Mouse (Mus musculus) heart, postnatal 25 days (tissue): Measurements from ENCODE around the gene Abhd11. TPM values are rescaled to one million over a fixed set of nuclear protein-coding genes. Genes with fewer than 3 reads are reported as not detected.
A peak's percentile ranks its signal among the peaks of the same experiment; 100 is the strongest.
"Not testable (repeated sequence)": the region's sequence is repeated elsewhere in the genome, so short reads cannot be mapped to it uniquely, and the experiment has no call there.

Source experiments
- DNase-seq: peaks from one replicate; pipeline ENCODE4 v3.0.0; 2022; ENCODE audit warnings: low spot score
- intact Hi-C: fragments of 180-260 bp; cut with DNase I; formaldehyde crosslinking; loops from one replicate; pipeline ENCODE4 v1.15.1; 2025
- total RNA-seq, 2 experiments: library from RNA; stranded (reverse); gene quantifications; 2 replicates each; pipeline ENCODE4 v1.2.3; 2021

The Abhd11 gene
- total RNA-seq, result 10 to 100 TPM; 59.4 to 65.8 TPM

GRCm38 (mm10) chr5:135008671-135009589 is at the start of gene Abhd11:
Gene Abhd11 (plus strand): TSS chr5:135009152.
- DNase-seq, result peak; percentile 99
- intact Hi-C loops, result no loop called here

- intact Hi-C loops, result no loop called here
- no peak for DNase-seq
Measured at GRCm38 (mm10) chr5:134960430-134960829, 48.5 kb upstream of the Abhd11 start.

DNA sequence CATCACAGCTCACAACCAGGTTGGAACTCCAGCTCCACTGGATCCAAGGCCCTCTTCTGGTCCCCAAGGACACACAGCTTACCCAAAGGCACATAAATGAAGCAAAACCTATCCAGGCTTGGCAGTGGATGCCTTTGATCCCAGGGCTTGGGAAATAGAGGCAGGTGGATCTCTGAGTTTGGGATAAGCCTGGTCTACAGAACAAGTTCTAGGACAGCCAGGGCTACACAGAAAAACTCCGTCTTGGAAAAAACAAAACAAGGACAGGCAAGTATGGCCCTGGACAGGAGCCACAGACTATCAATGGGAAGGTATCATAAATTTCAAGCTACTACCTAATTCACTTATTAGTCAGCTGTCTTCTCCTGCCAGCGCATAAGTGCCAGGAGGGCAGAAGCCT is 47.4 kb upstream of the Abhd11 start:
- intact Hi-C loops, result no loop called here
- no peak for DNase-seq

DNA sequence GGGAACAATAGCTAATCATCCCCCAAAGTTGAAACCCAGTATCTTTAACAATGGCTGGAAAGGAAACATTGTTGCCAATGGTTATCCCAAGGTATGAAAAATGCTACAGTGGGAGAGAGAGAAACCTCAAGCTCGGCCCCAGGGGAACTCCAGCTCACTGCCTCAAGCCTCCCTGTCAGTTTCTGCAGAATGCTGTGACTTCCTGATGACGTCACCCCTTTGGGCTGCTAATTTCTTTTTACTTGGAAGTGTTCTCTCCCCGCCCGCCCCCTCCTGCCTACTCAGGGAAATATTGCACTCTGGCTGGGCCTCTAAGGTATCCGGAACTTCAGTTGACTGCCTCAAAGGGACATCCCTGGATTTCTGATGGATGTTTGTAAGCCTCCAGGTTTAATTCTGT is 45.4 kb upstream of the Abhd11 start:
- intact Hi-C loops, result no loop called here
- DNase-seq, result no peak

GRCm38 (mm10) chr5:134964655-134965054 is 44.3 kb upstream of the Abhd11 start:
- intact Hi-C loops, result loop anchor here (1.0 to 5.0 kb wide), 3 partner anchors 32 to 217 kb away; partner anchors contain the start of genes Eln and Mettl27

DNA sequence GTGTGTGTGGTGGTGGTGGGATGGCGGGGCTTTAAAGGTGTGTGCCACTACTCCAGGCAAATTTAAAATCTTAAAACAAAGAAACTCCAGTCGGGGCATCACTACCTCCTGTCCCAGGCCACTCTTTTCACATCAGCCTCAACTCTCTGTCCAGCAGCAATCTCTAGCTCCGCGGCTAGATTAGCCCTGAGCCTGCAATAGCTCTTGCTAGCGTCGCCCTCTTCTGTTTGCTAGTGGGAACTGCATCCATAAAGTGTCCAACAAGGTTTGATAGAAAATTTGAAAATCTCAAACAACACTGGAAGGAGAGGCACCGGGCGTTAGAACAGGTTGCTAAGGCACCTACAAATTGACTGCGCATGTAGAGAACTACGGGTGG is 43.5 kb upstream of the Abhd11 start:
- intact Hi-C loops, result loop anchor here (1.0 to 5.0 kb wide), 3 partner anchors 33 to 218 kb away; partner anchors contain the start of genes Eln and Mettl27
- no peak for DNase-seq

More at GRCm38 (mm10) chr5:134964655-134965054, 44.3 kb upstream of the Abhd11 start:
- not testable (repeated sequence) for DNase-seq

- intact Hi-C loops, result loop anchor here (1.0 to 5.0 kb wide), 3 partner anchors 34 to 219 kb away; partner anchors contain the start of genes Eln and Mettl27
- no peak for DNase-seq
Measured at GRCm38 (mm10) chr5:134965852-134966821, 42.8 kb upstream of the Abhd11 start.

DNA sequence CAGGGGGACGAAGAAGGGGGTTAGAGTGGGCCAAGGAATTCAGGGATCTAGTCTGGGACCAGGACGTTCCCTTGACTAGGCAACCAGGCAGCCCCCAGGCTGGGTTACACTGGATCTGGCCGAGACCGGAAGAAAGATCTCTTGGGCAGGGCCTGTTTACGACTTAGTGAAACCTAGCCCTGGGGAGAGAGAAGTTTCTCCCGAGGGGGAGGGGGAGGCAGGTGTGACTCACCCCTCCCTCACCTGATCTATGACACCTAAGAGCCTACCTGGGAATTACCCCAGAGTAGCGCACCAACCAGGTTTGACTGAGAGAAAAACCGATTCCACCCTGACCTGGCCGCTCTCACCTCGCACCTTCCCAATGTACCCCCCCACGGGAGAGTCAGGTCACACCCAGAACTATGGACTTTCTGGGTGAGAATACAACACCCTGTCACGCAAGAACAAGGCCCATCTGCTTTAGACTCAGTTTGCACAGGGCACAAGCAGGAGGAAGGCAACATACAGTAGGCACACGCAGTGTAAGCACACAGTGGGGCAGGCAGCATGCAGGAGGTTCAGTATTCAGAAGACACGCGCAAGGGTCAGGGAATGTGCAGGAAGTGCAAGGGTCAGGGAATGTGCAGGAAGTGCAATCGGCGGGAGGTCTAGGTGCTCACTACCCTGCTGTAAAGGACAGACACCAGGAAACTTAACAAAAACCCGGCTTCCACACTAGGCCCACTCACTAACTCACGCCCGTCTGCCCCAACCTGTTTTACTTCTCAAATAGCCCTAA is 41.6 kb upstream of the Abhd11 start:
- intact Hi-C loops, result loop anchor here (5.0 kb wide), 1 partner anchor 220 kb away; the partner anchor contains the start of gene Eln
- DNase-seq, result no peak

DNA sequence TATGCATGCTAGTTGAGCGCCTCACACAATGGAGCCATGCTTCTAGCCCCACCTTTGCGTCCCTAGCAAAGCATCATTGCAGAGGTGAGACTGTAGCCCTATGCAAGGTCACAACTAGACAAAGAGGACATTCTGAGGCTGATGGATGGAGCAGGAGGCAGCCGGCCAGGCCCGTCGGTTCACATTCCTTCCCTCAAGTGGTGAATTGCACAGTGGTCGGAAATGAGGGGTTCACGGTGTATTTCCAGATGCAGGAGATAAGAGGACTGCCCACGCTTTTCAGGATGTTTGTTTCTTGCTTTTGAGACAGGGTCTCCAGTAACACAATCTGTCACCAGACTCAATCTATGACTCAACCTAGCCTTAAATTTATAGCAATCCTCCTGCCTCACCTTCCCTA is 38.3 kb upstream of the Abhd11 start:
- no peak for DNase-seq
- intact Hi-C loops, result no loop called here

DNA sequence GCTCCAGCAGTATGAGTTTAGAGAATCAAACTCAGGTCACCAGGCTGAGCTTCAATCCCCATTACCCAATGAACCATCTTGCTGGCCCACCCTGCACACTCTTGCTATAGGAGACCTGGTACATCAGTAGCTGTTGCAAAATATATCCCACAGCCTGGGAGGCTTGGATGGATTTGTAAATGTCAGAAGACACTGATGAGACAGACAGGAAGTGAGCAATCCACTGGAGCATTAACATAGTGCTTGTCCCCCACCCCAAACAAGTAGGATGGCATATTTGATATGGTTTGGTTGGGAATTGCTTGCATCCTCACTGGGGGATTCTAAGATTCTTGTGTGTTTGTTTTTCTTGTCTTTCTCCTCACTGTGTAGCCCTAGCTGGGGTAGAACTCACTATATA is 35.9 kb upstream of the Abhd11 start:
- intact Hi-C loops, result no loop called here
- DNase-seq, result no peak

GRCm38 (mm10) chr5:134973526-134973925 is 35.4 kb upstream of the Abhd11 start:
- DNase-seq, result no peak
- intact Hi-C loops, result no loop called here

GRCm38 (mm10) chr5:134974294-134974693 is 34.7 kb upstream of the Abhd11 start:
- DNase-seq, result no peak
- intact Hi-C loops, result no loop called here

DNA sequence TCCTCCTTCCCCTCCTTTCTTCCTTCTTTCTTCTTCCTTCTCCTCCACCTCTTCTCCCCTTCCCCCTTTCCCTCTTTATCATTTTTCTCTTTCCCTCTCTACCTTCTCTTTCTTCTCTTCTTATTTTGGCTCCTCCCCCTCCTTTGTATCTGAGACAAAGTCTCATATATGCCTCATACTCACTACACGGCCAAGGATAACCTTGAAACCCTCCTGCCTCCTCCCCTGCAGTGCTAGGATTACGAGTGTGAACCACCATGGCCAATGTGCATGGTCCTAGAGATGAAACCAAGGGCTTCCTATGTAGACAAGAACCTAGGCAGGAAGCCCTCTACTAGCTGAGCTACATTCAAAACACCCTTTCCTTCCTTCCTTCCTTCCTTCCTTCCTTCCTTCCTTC is 34.0 kb upstream of the Abhd11 start:
- DNase-seq, result no peak
- intact Hi-C loops, result no loop called here

- no peak for DNase-seq
- intact Hi-C loops, result no loop called here
Measured at GRCm38 (mm10) chr5:134976164-134976563, 32.8 kb upstream of the Abhd11 start.

DNA sequence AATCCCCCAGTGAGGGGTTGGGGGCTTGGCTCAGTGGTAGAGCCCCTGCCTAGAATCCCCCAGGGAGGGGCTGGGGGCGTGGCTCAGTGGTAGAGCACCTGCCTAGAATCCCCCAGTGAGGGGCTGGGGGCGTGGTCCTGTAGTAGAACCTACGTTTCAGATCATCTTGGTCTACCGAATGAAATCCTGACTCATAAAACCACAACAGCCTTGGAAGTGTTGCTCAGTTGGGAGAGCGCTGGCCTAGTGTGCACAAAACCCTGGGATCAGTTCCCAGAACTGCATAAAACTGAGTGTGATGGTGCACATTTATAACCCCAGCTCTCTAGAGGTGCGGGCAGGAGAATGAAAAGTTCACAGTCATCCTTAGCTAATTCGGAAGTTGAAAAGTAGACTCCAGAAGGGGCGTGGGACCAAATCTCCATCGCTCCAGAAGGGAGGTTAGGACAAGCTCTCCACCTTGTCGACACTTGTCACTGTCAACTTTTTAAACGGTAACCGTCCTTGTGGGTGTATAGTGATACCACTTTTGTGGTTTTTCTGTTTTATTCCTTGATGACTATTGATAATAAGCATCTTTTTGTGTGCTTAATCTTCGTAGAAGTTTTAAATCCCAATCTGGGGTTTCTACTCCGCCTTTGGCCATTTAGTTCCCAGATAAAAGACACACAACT is 32.2 kb upstream of the Abhd11 start:
- DNase-seq, result no peak
- intact Hi-C loops, result no loop called here

DNA sequence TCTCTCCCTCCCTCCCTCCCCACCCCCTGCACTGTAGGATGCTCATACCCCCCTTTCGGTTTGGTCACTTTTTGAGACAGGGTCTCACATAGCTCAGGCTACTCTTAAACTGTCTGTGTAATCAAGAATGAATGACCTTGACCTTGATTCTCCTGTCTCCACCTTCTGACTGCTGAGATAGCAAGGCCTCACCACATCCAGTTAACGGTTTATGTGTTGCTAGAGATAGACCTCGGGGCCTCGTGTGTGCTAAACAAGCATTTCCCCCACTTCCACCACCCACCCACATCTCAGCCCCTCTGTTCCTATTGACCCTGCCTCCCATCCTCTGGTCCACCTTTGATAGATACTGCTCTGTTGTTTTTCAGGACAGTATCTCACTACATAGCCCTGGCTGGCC is 31.1 kb upstream of the Abhd11 start:
- DNase-seq, result no peak
- intact Hi-C loops, result no loop called here

- intact Hi-C loops, result no loop called here
- DNase-seq, result no peak
Measured at GRCm38 (mm10) chr5:134981149-134981548, 27.8 kb upstream of the Abhd11 start.

- no peak for DNase-seq
- intact Hi-C loops, result no loop called here
Measured at GRCm38 (mm10) chr5:134983111-134983510, 25.8 kb upstream of the Abhd11 start.

- no peak for DNase-seq
- intact Hi-C loops, result no loop called here
Measured at GRCm38 (mm10) chr5:134983771-134984170, 25.2 kb upstream of the Abhd11 start.
